Comparison of ENCODE assay signal across 17 mouse cellular contexts in genomic region chr9:119005303-119006029, GRCm38 (mm10). TPM values are rescaled to one million over a fixed set of nuclear protein-coding genes. Genes with fewer than 3 reads are reported as not detected.
DNase-seq lines count a peak whose midpoint lies in the region; ATAC-seq lines count a peak whose summit lies in the region.
"Had no signal": no experiment of that assay in that cellular context is flagged by ENCODE, and none has a peak within 500 bp of the region (broad histone marks: within the 10 kb centered on the region; RNA-seq: fewer than 3 reads in every experiment).

No protein-coding gene starts in this region.

- H3K4me3 ChIP-seq in midbrain, embryonic 10.5 days: no peak overlapping the region
- no peak overlapping the region for H3K4me3 ChIP-seq in midbrain, embryonic 14.5 days (replicated peaks; ENCODE audit: low read depth, low read length)
- no peak overlapping the region for H3K4me3 ChIP-seq in embryonic facial prominence, embryonic 13.5 days
- H3K4me3 ChIP-seq: heart, embryonic 13.5 days; midbrain, embryonic 15.5 days; neural tube, embryonic 12.5 days had no signal

- no peak overlapping the region for H3K4me2 ChIP-seq in midbrain, embryonic 14.5 days (ENCODE audit: low read length)
- no peak overlapping the region for H3K4me2 ChIP-seq in embryonic facial prominence, embryonic 13.5 days
- H3K4me2 ChIP-seq: midbrain, embryonic 15.5 days; neural tube, embryonic 12.5 days had no signal

- peak; percentile 34 for ATAC-seq in frontal cortex, adult (ENCODE audit: low TSS enrichment)
- no peak for ATAC-seq in midbrain, embryonic 14.5 days (ENCODE audit: low FRiP score, low TSS enrichment)
- no peak for ATAC-seq in embryonic facial prominence, embryonic 13.5 days (ENCODE audit: insufficient number of reproducible peaks, insufficient read depth, low FRiP score, low TSS enrichment, low read depth)
- ATAC-seq: midbrain, embryonic 15.5 days had no signal

- H3K9me3 ChIP-seq in midbrain, embryonic 10.5 days (replicated peaks): no peaks in the 10 kb centered on the region
- no peaks in the 10 kb centered on the region for H3K9me3 ChIP-seq in midbrain, embryonic 14.5 days (ENCODE audit: control insufficient read depth, low read length)
- H3K9me3 ChIP-seq in embryonic facial prominence, embryonic 13.5 days: no peaks in the 10 kb centered on the region
- H3K9me3 ChIP-seq: heart, embryonic 13.5 days; midbrain, embryonic 15.5 days; neural tube, embryonic 12.5 days had no signal

- no peak for DNase-seq in frontal cortex, postnatal 25 days (ENCODE audit: low spot score in 2 of 2)
- no peak for DNase-seq in midbrain, embryonic 10.5 days (ENCODE audit: low spot score)
- DNase-seq in midbrain, embryonic 14.5 days: no peak
- no peak for DNase-seq in testis, postnatal 10 days (ENCODE audit: low spot score)
- no peak for DNase-seq in layer of hippocampus, postnatal 25 days (ENCODE audit: extremely low spot score in 1 of 2, low spot score in 1 of 2)
- DNase-seq: B cell, adult 2 months; cerebellum, adult 8-10 months; gastrocnemius, postnatal 36 days; layer of hippocampus, adult 9-11 months; left cerebral cortex, postnatal 4 days; lung, postnatal 4 days; thymus, postnatal 4 days had no signal

- H3K4me1 ChIP-seq in midbrain, embryonic 10.5 days: peaks cover 10% of the 10 kb centered on the region
- no peaks in the 10 kb centered on the region for H3K4me1 ChIP-seq in midbrain, embryonic 14.5 days (ENCODE audit: control insufficient read depth, insufficient read depth, low read length)
- peaks cover 77% of the 10 kb centered on the region for H3K4me1 ChIP-seq in embryonic facial prominence, embryonic 13.5 days

- H3K36me3 ChIP-seq in midbrain, embryonic 10.5 days: no peaks in the 10 kb centered on the region
- H3K36me3 ChIP-seq in midbrain, embryonic 14.5 days (ENCODE audit: control insufficient read depth, insufficient read depth, low read length): no peaks in the 10 kb centered on the region
- H3K36me3 ChIP-seq in embryonic facial prominence, embryonic 13.5 days: peaks cover 6% of the 10 kb centered on the region; the same call in 1 of the 2 replicates
- H3K36me3 ChIP-seq: heart, embryonic 13.5 days; midbrain, embryonic 15.5 days; neural tube, embryonic 12.5 days had no signal

- 0 out of 2 replicates have a peak overlapping the region, but pooled peaks have one; percentile 23 for H3K27ac ChIP-seq in midbrain, embryonic 10.5 days (replicated peaks)
- no peak overlapping the region for H3K27ac ChIP-seq in midbrain, embryonic 14.5 days (replicated peaks; ENCODE audit: low read depth, low read length)
- H3K27ac ChIP-seq in embryonic facial prominence, embryonic 13.5 days: 0 out of 2 replicates have a peak overlapping the region, but pooled peaks have one; percentile 4
- H3K27ac ChIP-seq: midbrain, embryonic 15.5 days; neural tube, embryonic 12.5 days had no signal

- H3K9ac ChIP-seq in midbrain, embryonic 14.5 days (replicated peaks; ENCODE audit: low read length): no peak overlapping the region
- no peak overlapping the region for H3K9ac ChIP-seq in embryonic facial prominence, embryonic 13.5 days
- H3K9ac ChIP-seq: midbrain, embryonic 15.5 days; neural tube, embryonic 12.5 days had no signal

- H3K27me3 ChIP-seq in midbrain, embryonic 10.5 days (ENCODE audit: low read depth, poor library complexity, severe bottlenecking): no peaks in the 10 kb centered on the region
- H3K27me3 ChIP-seq in midbrain, embryonic 14.5 days (ENCODE audit: control insufficient read depth, insufficient read depth, low read length): no peaks in the 10 kb centered on the region
- H3K27me3 ChIP-seq in embryonic facial prominence, embryonic 13.5 days: no peaks in the 10 kb centered on the region
- H3K27me3 ChIP-seq: heart, embryonic 13.5 days; midbrain, embryonic 15.5 days; neural tube, embryonic 12.5 days had no signal

- 90% methylated on average over 15 of the region's 15 CpGs for WGBS in midbrain, embryonic 10.5 days
- WGBS in midbrain, embryonic 14.5 days: 71% methylated on average over 15 of the region's 15 CpGs
- 59% methylated on average over 15 of the region's 15 CpGs for WGBS in embryonic facial prominence, embryonic 13.5 days

RNA-seq across cellular contexts. Expression of gene Vill, which starts 47.1 kb away (rescaled TPM):
- 10.5 and 11.3 TPM in 2 replicates for polyA plus RNA-seq in midbrain, embryonic 10.5 days (2016; fragmentation: Nextera tagmentation; extraction: Ambion mirVana)
- polyA plus RNA-seq in midbrain, embryonic 14.5 days (2014; fragmentation: Nextera tagmentation; extraction: Ambion mirVana): 2.1 and 2.6 TPM in 2 replicates
- polyA plus RNA-seq in embryonic facial prominence, embryonic 13.5 days (2015; fragmentation: Nextera tagmentation; extraction: Ambion mirVana): 21.4 and 25.5 TPM in 2 replicates
- 1 to 10 TPM; 1.0 to 1.1 TPM for total RNA-seq in layer of hippocampus, postnatal 25 days (2021)
